Mouse (Mus musculus) frontal cortex, adult 2 months (tissue): ENCODE results near the gene Prlh. TPM values are rescaled to one million over a fixed set of nuclear protein-coding genes. Genes with fewer than 3 reads are reported as not detected.

Source experiments
- DNase-seq, 2 experiments: peaks; one replicate each; pipeline ENCODE4 v3.0.0; 2022; ENCODE audit warnings: low spot score in 1 of 2; ENCODE audit errors: extremely low spot score in 1 of 2
- polyA plus RNA-seq: library from polyadenylated mRNA; depleted of rRNA; stranded (reverse); fragments of >200 nt; gene quantifications from 2 replicates; pipeline ENCODE4 v1.2.3, GENCODE M21; 2012

Gene Prlh
- polyA plus RNA-seq, 1 experiment: not detected

- DNase-seq: no peak
These were observed 1.2 kb upstream of the Prlh start for GRCm38 (mm10) chr1:90951670-90952069.

- DNase-seq: no peak
These were observed 780 bp downstream of the Prlh start for GRCm38 (mm10) chr1:90953688-90954087.

- peak in 1 of 2 experiments; percentile 87 for DNase-seq
These were observed 3.6 kb downstream of the Prlh start for GRCm38 (mm10) chr1:90956245-90957096.

- no peak for DNase-seq
These were observed 9.6 kb downstream of the Prlh start for GRCm38 (mm10) chr1:90962526-90962925.

- no peak for DNase-seq
These were observed 10.1 kb downstream of the Prlh start for GRCm38 (mm10) chr1:90962994-90963393.

- no peak for DNase-seq
These were observed 14.7 kb downstream of the Prlh start for GRCm38 (mm10) chr1:90967583-90967982.

GRCm38 (mm10) chr1:90968649-90969048 lies 15.7 kb downstream of the Prlh start:
- peak in 1 of 2 experiments; percentile 50 for DNase-seq

GRCm38 (mm10) chr1:90969347-90969784 lies 16.5 kb downstream of the Prlh start, which contains the start of gene Rab17:
Rab17 (minus strand) TSS chr1:90969661.
- no peak for DNase-seq

- DNase-seq: no peak
These were observed 17.0 kb downstream of the Prlh start for GRCm38 (mm10) chr1:90969881-90970390.

GRCm38 (mm10) chr1:90972911-90973573 lies 20.1 kb downstream of the Prlh start:
- peak; percentile 76 to 99 for DNase-seq

- no peak for DNase-seq
These were observed 20.6 kb downstream of the Prlh start for GRCm38 (mm10) chr1:90973574-90973911.

GRCm38 (mm10) chr1:90974906-90975649 lies 22.2 kb downstream of the Prlh start:
- DNase-seq: peak; percentile 69 to 71

GRCm38 (mm10) chr1:90975960-90976359 lies 23.1 kb downstream of the Prlh start:
- no peak for DNase-seq

GRCm38 (mm10) chr1:90980638-90981330 lies 27.9 kb downstream of the Prlh start:
- DNase-seq: peak in 1 of 2 experiments; percentile 46

- DNase-seq: peak in 1 of 2 experiments; percentile 35
These were observed 28.4 kb downstream of the Prlh start for GRCm38 (mm10) chr1:90981346-90981745.

- no peak for DNase-seq
These were observed 43.0 kb downstream of the Prlh start for GRCm38 (mm10) chr1:90995916-90996315.

- DNase-seq: no peak
These were observed 44.2 kb downstream of the Prlh start for GRCm38 (mm10) chr1:90997136-90997535.

- DNase-seq: no peak
These were observed 44.7 kb downstream of the Prlh start for GRCm38 (mm10) chr1:90997641-90998040.

- peak in 1 of 2 experiments; percentile 65 for DNase-seq
These were observed 45.5 kb downstream of the Prlh start, which contains the start of gene Lrrfip1 for GRCm38 (mm10) chr1:90998268-90998890. Lrrfip1 (plus strand) TSS chr1:90998737.
